Mouse (Mus musculus) retina, postnatal 7 days (tissue): ENCODE results near the gene Unc13c.

Experiments used
- DNase-seq: peaks from one replicate; pipeline ENCODE4 v3.0.0-alpha.2; 2012; ENCODE audit warnings: low read depth, low spot score

The Unc13c gene

GRCm38 (mm10) chr9:73968641-73969121, at the start of gene Unc13c:
Unc13c (minus strand) TSS chr9:73968966.
- DNase-seq = no peak

GRCm38 (mm10) chr9:74007976-74008686, 39.4 kb upstream of the Unc13c start:
- no peak for DNase-seq

GRCm38 (mm10) chr9:74002388-74002990, 33.7 kb upstream of the Unc13c start:
- DNase-seq = no peak

GRCm38 (mm10) chr9:73988096-73988495, 19.3 kb upstream of the Unc13c start:
- DNase-seq = no peak

GRCm38 (mm10) chr9:73987236-73987635, 18.5 kb upstream of the Unc13c start:
- no peak for DNase-seq

GRCm38 (mm10) chr9:73982597-73983344, 14.0 kb upstream of the Unc13c start:
- DNase-seq = peak; percentile 57

- no peak for DNase-seq
Observed at GRCm38 (mm10) chr9:73972327-73972988, 3.7 kb upstream of the Unc13c start.

GRCm38 (mm10) chr9:73970717-73971116, 2.0 kb upstream of the Unc13c start:
- no peak for DNase-seq

- DNase-seq = no peak
Observed at GRCm38 (mm10) chr9:73965322-73965915, 3.3 kb downstream of the Unc13c start.

- no peak for DNase-seq
Observed at GRCm38 (mm10) chr9:73962471-73962870, 6.3 kb downstream of the Unc13c start.

GRCm38 (mm10) chr9:73952331-73952730, 16.4 kb downstream of the Unc13c start:
- no peak for DNase-seq

- no peak for DNase-seq
Observed at GRCm38 (mm10) chr9:73951586-73951985, 17.2 kb downstream of the Unc13c start.

- DNase-seq = peak; percentile 6
Observed at GRCm38 (mm10) chr9:73934844-73935243, 33.9 kb downstream of the Unc13c start.

- no peak for DNase-seq
Observed at GRCm38 (mm10) chr9:73931988-73932387, 36.8 kb downstream of the Unc13c start.

GRCm38 (mm10) chr9:73927276-73927675, 41.5 kb downstream of the Unc13c start:
- no peak for DNase-seq

- no peak for DNase-seq
Observed at GRCm38 (mm10) chr9:73922449-73923115, 46.2 kb downstream of the Unc13c start.

GRCm38 (mm10) chr9:73905959-73906358, 62.8 kb downstream of the Unc13c start:
- no peak for DNase-seq

GRCm38 (mm10) chr9:73898516-73898915, 70.2 kb downstream of the Unc13c start:
- no peak for DNase-seq

- DNase-seq = no peak
Observed at GRCm38 (mm10) chr9:73896210-73896609, 72.6 kb downstream of the Unc13c start.

GRCm38 (mm10) chr9:73883587-73883986, 85.2 kb downstream of the Unc13c start:
- no peak for DNase-seq

- DNase-seq = no peak
Observed at GRCm38 (mm10) chr9:73883143-73883542, 85.6 kb downstream of the Unc13c start.
